ENCODE assay signal across 11 mouse cellular contexts in the genomic region with DNA sequence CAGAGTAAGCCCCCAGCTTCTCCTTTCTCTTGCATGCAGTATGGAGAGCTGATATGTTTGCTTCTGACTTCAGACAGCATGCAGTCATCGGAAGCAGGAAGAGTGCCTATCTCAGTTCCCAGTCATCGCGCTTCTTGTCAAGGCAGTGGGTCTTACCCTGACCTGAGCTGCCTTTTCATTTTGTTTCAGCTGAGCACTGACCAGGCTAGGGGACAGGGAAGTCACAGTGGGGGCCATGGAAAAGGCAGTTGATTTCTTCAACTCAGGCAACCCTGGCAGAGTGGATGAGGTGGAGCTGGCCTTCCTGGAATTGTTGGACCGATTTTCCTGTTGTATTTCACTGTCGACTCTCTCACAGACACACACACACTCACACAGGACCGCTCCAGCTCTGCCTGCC.
DNase-seq lines count a peak whose midpoint lies in the region; ATAC-seq and TF ChIP-seq lines count a peak whose summit lies in the region.
"Had no signal": no experiment of that assay in that cellular context is flagged by ENCODE, and none has a peak within 500 bp of the region (broad histone marks: within the 10 kb centered on the region; RNA-seq: fewer than 3 reads in every experiment).

No protein-coding gene starts in this region.

- peak overlapping the region; percentile 17 for H3K4me3 ChIP-seq in brown adipose tissue, adult 24 weeks (ENCODE audit: insufficient read depth, low read depth, low read length)
- no peak overlapping the region for H3K4me3 ChIP-seq in heart, embryonic 15.5 days
- H3K4me3 ChIP-seq in liver, embryonic 14.5 days (ENCODE audit: insufficient read depth in 1 of 2, low read depth in 2 of 2, low read length in 2 of 2): no peak overlapping the region
- H3K4me3 ChIP-seq: hindbrain, embryonic 13.5 days had no signal

- H3K36me3 ChIP-seq in heart, embryonic 15.5 days: no peaks in the 10 kb centered on the region
- no peaks in the 10 kb centered on the region for H3K36me3 ChIP-seq in liver, embryonic 14.5 days (replicated peaks; ENCODE audit: control insufficient read depth, insufficient read depth, low read depth)
- H3K36me3 ChIP-seq: hindbrain, embryonic 13.5 days had no signal

- no peak overlapping the region for H3K9ac ChIP-seq in heart, embryonic 15.5 days
- H3K9ac ChIP-seq in liver, embryonic 14.5 days (replicated peaks): no peak overlapping the region
- H3K9ac ChIP-seq: hindbrain, embryonic 13.5 days had no signal

- no peak for TF ChIP-seq EP300 in liver, embryonic 14.5 days (IDR thresholded peaks at IDR 0.05; ENCODE audit: low read depth)

- H3K4me1 ChIP-seq in brown adipose tissue, adult 24 weeks (ENCODE audit: control insufficient read depth, insufficient read depth, insufficient read length, low read length): no peaks in the 10 kb centered on the region; the same call in 1 of the 2 replicates
- no peaks in the 10 kb centered on the region for H3K4me1 ChIP-seq in heart, embryonic 15.5 days (replicated peaks)
- H3K4me1 ChIP-seq in liver, embryonic 14.5 days (replicated peaks; ENCODE audit: control insufficient read depth in 2 of 2, insufficient read depth in 2 of 2, low read length in 1 of 2): no peaks in the 10 kb centered on the region
- H3K4me1 ChIP-seq: hindbrain, embryonic 13.5 days had no signal

- no peak for ATAC-seq in heart, embryonic 15.5 days (replicated peaks; ENCODE audit: insufficient number of reproducible peaks, insufficient read depth, low FRiP score, low read depth)
- ATAC-seq in liver, embryonic 14.5 days (ENCODE audit: insufficient read depth): peak; percentile 55
- no peak for ATAC-seq in CD4-positive, CD25-positive, alpha-beta regulatory T cell, adult 4 months
- ATAC-seq in inflammation-experienced regulatory T-cells, adult 6 months: no peak
- ATAC-seq: Patski had no signal

- TF ChIP-seq CTCF in liver, embryonic 14.5 days (IDR thresholded peaks at IDR 0.05; ENCODE audit: low read depth): no peak

- 59% methylated on average over 6 of the region's 6 CpGs for WGBS in heart, embryonic 15.5 days
- 29% methylated on average over 6 of the region's 6 CpGs for WGBS in liver, embryonic 14.5 days (ENCODE audit: insufficient replicate concordance)

- peak; percentile 95 for DNase-seq in heart, adult 11 months
- no peak for DNase-seq in heart, adult 8-10 months (ENCODE audit: low spot score)
- no peak for DNase-seq in liver, embryonic 14.5 days (ENCODE audit: low read depth in 3 of 3, low spot score in 3 of 3)
- no peak for DNase-seq in ovary, postnatal 10 days (ENCODE audit: low spot score)
- DNase-seq: cerebellum, adult 9-11 months had no signal

- no peaks in the 10 kb centered on the region for H3K27me3 ChIP-seq in heart, embryonic 15.5 days
- no peaks in the 10 kb centered on the region for H3K27me3 ChIP-seq in liver, embryonic 14.5 days (ENCODE audit: control insufficient read depth, insufficient read depth, low read length)
- H3K27me3 ChIP-seq: Patski had no signal

- no peaks in the 10 kb centered on the region for H3K9me3 ChIP-seq in heart, embryonic 15.5 days (replicated peaks)
- no peaks in the 10 kb centered on the region for H3K9me3 ChIP-seq in liver, embryonic 14.5 days (ENCODE audit: control insufficient read depth, low read length)
- H3K9me3 ChIP-seq: hindbrain, embryonic 13.5 days had no signal

- H3K4me2 ChIP-seq in heart, embryonic 15.5 days: 0 out of 2 replicates have a peak overlapping the region, but pooled peaks have one; percentile 10
- no peak overlapping the region for H3K4me2 ChIP-seq in liver, embryonic 14.5 days (ENCODE audit: low read depth)
- H3K4me2 ChIP-seq: hindbrain, embryonic 13.5 days had no signal

- no peak overlapping the region for H3K27ac ChIP-seq in brown adipose tissue, adult 24 weeks (replicated peaks; ENCODE audit: low read depth, low read length)
- H3K27ac ChIP-seq in heart, embryonic 15.5 days: 0 out of 2 replicates have a peak overlapping the region, but pooled peaks have one; percentile 12
- H3K27ac ChIP-seq in liver, embryonic 14.5 days: no peak overlapping the region
- H3K27ac ChIP-seq: hindbrain, embryonic 13.5 days had no signal
